Mouse (Mus musculus): ENCODE measurements around the gene Caprin1.

GRCm38 (mm10) chr2:103828900-103829299, 31.5 kb upstream of the Caprin1 start:
- TF ChIP-seq CTCF (conservative IDR thresholded peaks at IDR 0.05; ENCODE audit: insufficient read depth, insufficient read length, low read depth, low read length) (no peak), POLR2A (IDR thresholded peaks at IDR 0.05; ENCODE audit: low read depth, low read length) (no peak)

Measured in kidney, adult 2 months (tissue).